Mouse (Mus musculus) heart, embryonic 16.5 days (tissue): ENCODE measurements around the gene Nr1d2. TPM values are rescaled to one million over a fixed set of nuclear protein-coding genes. Genes with fewer than 3 reads are reported as not detected.

Source experiments
- microRNA-seq: library from miRNA; unstranded; fragments of <30 nt; microRNA quantifications from one replicate; pipeline ENCODE4, GENCODE M21; 2017
- polyA plus RNA-seq: library from polyadenylated mRNA; unstranded; fragments of >200 nt; fragmentation: Nextera tagmentation; extraction: Ambion mirVana; gene quantifications from 2 replicates; pipeline ENCODE4 v1.2.1, GENCODE M21; 2015

Gene Nr1d2
- polyA plus RNA-seq, 1 experiment from 2014 or later, result 12.3 TPM

Small RNA genes lying within 50 kb of the gene (microRNA-seq; reads per million reads assigned to microRNA genes)
- not detected for gene Gm44469

Other genes with a start within 250 kb of the Nr1d2 start
- gene Nkiras1, start 32.0 kb upstream of the Nr1d2 start, polyA plus RNA-seq, result 25.3 TPM in 2 replicates
- 203 and 235 TPM in 2 replicates for gene Rpl15, start 32.3 kb upstream of the Nr1d2 start, polyA plus RNA-seq
- gene Ube2e1, start 92.7 kb upstream of the Nr1d2 start, polyA plus RNA-seq, result 59.4 and 70.2 TPM in 2 replicates